Mouse (Mus musculus): ENCODE measurements around the gene 1700066M21Rik.

The 1700066M21Rik gene

DNA sequence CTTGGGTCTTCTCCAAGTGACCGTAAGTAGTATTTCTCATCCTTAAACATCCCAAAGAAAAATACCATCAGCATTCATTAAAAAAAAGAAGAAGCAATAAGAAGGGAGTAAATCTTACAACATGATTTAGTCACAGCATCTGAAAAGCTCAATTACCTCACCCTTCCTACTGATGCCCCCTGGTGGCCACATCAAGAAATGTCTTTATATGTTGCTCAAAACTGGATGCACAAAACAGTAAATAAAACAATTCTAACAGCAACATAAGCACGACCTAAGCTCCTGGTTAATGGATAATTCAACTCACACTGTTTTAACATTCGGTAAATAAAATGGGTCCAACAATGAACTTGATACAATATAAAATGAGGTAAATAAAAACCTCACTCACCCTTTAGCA is 16.6 kb downstream of the 1700066M21Rik start:
- peak; percentile 68 for DNase-seq

DNA sequence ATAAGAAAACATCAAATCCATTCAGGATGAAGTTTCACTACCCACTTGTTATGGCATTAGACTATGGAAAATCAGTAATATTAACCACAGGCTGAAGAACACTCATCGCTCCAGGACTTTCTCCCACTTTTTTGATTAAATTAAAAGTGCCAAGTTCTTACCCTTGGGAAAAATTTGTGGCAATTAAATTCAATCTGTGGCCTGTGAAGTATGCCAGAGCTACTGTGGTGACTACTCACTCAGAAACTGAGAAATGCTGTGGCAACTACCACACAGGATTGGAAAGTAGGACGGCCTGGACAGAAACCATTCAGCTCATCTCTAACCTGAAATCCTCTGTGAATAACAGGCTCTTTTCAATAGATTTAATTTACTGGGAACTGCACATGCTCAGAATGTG is 22.9 kb downstream of the 1700066M21Rik start:
- no peak for DNase-seq

DNA sequence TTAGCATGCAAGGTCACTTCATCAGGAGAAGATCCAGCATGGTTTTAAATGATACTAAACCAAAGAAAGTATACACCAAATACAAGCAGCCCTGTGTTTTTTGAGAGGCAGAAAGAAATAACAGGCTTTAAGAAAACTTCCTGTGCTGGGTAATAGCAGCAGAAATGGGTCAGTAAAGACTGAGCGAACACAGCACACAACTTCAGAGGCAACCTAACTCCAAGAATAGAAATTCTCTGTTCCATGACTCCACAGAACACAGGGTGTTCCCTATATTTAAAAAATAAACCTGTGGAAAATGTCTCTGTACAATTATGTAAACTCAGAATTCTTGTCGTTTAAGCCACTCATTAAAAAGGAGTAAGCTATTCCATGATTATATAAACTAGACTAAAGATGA is 23.5 kb downstream of the 1700066M21Rik start:
- no peak for DNase-seq

GRCm38 (mm10) chr1:57402116-57402515 is 24.7 kb downstream of the 1700066M21Rik start:
- peak; percentile 83 for DNase-seq

DNA sequence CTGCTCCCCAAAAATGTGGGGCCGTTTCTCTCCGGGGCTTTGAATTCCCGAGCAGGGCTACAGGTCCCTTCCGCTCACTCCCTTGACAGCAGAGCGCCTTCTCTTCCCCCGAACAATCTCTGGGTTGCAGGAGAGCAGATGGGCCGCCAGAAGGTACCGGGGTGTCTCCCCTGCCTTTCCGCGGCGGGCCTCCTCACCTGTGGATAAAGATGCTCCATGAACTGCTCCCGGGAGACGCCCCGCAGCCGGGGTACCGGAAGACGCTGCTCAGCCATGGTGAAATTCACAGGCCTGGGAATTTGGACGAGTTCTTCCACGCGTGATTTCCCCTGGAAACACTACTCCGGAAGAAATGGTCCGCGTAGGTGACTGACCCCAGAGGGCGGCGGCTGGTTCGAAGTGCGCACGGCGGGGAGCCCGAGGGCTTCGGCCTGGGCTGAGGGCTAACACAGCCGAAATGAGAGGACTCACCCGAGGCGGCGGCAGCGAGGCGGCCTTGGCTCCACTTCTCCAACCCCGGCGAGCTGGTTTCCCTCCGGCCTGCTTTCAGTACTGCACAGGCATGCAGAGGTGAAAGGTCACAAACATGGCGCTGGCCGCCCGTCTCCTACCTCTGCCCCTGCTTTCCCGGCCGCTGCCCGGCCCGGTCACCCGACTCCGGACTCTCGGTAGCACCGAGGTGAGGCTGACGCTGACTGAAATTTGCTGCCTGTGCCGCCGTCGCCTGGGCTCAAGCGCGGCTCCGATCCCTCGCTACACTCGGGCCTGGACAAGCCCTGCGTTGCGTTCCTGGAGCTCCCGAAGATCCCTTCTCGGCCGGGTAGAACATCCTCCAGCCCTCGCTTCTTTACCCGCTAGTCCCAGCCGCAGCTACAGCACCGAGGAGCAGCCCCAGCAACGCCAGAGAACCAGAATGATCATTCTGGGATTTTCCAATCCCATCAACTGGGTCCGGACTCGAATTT is 29.0 kb downstream of the 1700066M21Rik start, which contains the start of the genes Maip1 and Tyw5:
TSS of gene Maip1 (plus strand) at position 142 of the 965 bp plus-strand sequence.
TSS of gene Tyw5 (minus strand) at position 915 of the 965 bp plus-strand sequence.
- peak; percentile 94 for DNase-seq

- no peak for DNase-seq
Measured at GRCm38 (mm10) chr1:57408994-57409393, 31.6 kb downstream of the 1700066M21Rik start.

DNA sequence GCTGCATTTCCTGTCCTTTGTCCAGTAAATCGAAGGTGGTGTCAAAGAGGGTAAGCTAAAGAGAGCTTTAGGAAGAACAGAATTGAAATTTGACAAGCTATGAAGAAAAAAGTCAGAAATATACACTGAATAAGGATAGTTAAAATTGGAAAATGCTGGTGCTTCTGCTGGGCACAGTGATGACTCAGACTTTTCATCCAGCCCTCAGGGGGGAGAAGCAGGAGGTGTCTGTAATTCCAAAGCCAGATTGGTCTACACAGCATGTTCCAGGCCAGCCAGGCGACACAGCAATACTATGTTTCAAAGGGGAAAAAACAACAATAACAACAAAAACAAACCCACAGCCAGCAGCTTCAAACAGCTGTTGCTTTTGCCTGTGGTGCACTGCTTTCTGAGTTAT is 36.0 kb downstream of the 1700066M21Rik start:
- no peak for DNase-seq

- peak; percentile 64 for DNase-seq
Measured at GRCm38 (mm10) chr1:57423696-57424095, 46.3 kb downstream of the 1700066M21Rik start.

DNA sequence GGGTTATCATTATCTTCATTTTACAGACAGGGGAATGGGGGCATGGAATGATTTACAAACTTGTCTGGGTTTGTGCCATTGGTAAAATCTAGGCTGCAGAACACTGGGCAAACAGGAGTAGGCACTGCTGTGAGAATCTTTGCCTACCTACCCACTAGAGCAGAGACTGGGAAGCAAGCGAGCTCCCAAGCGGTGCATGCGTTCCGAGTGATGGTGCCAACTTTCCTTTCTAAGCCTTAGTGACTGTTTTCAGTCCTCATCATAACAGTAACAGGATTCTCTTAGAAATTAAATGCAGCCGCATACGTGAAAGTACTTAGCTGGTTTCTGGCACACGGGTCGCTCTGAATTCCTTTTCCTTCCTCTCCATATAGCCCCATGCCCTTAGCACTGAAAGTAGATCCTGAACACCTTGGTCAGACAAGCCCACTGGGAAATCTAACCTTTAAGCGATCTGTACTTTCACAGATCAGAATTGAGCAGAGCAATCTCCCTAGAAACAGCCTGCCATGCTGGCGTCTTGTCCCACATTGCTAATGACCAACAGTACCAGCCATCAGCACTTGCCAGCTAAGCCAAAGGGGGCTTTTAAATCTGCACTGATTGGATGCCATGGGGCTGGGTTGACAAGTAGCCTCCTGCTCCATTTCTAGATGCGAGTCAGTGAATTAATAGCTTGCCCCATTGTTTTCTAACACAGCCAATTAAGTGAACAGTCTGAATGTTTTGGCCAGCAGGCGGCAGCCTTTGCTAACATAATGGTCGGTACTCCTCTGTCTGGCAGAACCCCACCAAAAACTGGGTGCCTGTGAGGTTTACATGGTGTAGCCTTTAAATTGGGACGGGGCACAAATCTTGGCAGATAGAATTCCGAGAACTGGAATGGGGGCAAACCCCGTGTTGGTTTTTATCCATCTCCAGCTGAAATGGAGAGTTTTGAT is 51.2 kb downstream of the 1700066M21Rik start:
- DNase-seq, result peak; percentile 95

DNA sequence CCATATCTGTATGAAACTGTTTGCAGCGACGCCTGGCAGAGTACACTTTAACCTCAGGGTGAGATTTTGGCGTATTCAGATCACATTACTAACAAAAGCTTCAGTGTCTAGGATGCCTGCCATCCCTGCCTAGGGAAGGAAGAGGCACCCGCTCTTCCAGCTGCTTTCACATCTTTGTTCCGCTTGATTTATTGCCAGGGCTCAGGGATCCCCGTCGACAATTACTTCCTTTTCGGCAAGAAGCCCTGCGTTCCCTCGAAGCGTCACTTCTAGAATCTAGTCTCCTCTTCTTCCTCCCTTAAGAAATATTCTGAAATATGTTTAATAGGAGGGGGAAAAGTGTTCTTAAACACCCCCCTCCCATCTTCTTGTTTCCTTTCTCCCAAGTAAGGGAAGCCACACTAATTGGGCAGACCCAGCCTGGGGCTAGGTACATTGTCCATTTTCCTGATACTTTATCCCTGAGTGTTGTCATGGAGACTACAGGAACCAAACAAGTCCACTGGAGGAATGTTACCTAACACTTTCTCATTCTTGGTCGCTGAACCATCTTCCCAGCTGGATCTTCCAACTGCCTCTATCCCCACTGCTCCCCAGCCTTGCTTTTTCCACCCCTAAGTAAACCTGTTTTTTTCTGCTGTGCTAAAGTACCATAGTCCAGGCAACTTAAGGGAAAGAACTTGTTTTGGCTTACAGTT is 52.5 kb downstream of the 1700066M21Rik start:
- DNase-seq, result peak; percentile 84

GRCm38 (mm10) chr1:57433141-57433540 is 55.7 kb downstream of the 1700066M21Rik start:
- DNase-seq, result no peak

Data from retina, postnatal 1 day (tissue).